Mouse (Mus musculus): ENCODE data around the gene Sh3d21. TPM values are rescaled to one million over a fixed set of nuclear protein-coding genes. Genes with fewer than 3 reads are reported as not detected.

Sh3d21 gene
- total RNA-seq, 2 experiments from 2014 or later: 0.59 to 0.81 TPM

DNA sequence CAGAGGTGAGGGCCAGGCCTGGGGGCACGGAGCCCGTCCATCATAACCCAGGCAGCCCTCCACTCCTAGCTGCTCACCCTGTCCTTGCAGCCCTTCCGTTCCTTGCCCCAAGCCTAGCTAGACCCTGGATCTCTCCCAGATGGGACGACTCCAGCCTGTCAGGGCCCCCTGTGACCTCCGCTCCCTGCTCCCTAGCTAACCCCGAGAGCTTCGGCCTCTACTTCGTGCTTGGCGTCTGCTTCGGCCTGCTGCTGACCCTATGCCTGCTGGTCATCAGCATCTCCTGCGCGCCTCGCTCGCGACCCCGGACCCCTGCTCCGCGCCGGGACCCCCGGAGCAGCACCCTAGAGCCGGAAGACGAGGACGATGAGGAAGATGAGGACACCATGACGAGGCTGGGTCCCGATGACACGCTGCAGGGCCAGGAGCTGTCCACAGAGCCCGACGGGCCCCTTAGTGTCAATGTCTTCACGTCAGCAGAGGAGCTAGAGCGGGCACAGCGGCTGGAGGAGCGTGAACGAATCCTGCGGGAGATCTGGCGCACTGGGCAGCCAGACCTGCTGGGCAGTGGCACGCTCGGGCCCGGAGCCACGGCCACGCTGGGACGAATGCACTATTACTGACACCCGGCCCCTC, 14.1 kb downstream of the Sh3d21 start:
- TF ChIP-seq CTCF (conservative IDR thresholded peaks at IDR 0.05): no peak
- H3K4me3 ChIP-seq: peak overlapping the region; percentile 61
- H3K27ac ChIP-seq: peak overlapping the region; percentile 67; the same call in 1 of the 2 replicates

DNA sequence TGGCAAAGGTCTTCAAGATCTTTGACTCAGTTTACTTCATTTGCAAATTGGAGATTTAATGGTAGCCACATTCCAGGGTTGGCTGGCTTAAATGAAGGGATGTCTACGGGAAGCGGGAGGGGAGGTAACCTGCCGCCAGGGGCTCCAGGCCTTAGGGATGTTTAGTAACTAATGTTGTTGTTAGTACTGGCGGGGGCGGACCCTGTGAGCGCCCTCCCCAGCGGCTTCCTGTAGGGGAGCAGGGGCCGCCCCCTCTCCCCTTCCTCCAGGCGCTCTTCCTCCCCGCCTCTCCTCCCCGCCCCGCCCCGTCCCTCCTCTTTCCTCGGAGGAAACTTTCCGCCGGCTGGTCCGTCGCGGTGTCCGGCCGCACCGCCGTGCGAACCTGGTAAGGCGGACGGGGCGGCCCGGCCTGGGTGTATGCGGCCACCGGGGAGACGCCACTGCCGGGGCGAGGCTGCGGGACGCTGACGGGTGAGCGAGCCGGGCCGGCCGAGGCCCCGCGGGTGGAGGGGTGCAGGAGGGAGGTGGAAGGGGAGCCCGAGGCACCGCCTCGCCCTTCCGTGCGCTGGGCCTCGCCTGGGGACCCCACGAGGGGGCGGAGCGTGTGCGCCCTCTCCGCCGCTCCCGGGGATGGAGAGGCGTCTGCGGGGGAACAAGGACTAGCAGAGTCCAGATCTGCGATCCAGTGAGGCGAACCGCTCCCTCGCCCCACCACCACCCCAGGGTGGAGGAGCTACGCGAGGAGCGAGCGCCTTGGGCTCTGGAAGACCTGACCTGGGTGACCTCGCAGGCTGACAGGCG, 14.9 kb downstream of the Sh3d21 start:
- TF ChIP-seq CTCF (conservative IDR thresholded peaks at IDR 0.05): peak; percentile 49
- peak overlapping the region; percentile 67; the same call in 1 of the 2 replicates for H3K27ac ChIP-seq
- no peak for DNase-seq (ENCODE audit: low spot score in 2 of 2)
- H3K4me3 ChIP-seq: peak overlapping the region; percentile 61

More for the DNA sequence above, 14.1 kb downstream of the Sh3d21 start:
- no peak for DNase-seq (ENCODE audit: low spot score in 2 of 2)

DNA sequence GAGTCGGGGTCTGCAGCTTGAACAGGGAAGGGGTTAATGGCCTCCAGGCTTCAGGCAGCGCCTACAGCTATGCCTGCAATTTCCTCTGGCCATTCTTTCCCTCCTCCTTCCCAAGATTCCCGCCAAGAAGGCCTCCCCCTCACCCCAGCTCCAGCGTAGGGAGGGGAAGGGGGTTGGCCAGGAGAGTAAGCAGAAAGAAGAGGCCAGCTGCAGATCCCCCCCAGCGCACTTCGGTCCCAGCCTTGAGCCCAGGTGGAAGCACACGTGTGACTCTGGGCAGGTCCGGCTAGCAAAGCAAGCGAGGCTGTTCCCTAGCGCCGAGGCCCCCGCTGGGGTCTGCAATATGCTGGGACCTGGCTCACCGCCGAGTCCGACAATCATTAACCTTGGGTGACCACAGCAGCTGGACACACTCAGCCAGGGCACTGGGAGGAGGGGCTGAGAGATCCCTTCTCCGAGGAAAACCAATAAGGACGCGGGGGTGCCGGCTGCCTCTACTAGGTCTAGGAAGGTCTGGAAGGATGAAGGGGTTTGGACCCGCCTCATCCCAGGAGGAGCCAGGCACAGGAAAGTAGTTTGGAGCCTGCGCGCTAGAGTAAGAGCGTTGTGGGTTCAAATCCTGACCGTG, 15.6 kb downstream of the Sh3d21 start, which contains the start of gene Eva1b:
TSS of gene Eva1b (plus strand) at position 212 of the 628 bp plus-strand sequence.
- no peak for TF ChIP-seq CTCF (conservative IDR thresholded peaks at IDR 0.05)
- Histone ChIP-seq H3K27ac (peak within 1 kb of the TSS; percentile 67; the same call in 1 of the 2 replicates), H3K4me3 (peak within 1 kb of the TSS; percentile 61)
- no peak for DNase-seq (ENCODE audit: low spot score in 2 of 2)

GRCm38 (mm10) chr4:126146974-126147532, 16.2 kb downstream of the Sh3d21 start:
- DNase-seq (ENCODE audit: low spot score in 2 of 2): no peak
- no peak for TF ChIP-seq CTCF (conservative IDR thresholded peaks at IDR 0.05)
- Histone ChIP-seq H3K27ac (no peak overlapping the region), H3K4me3 (no peak overlapping the region)

GRCm38 (mm10) chr4:126145396-126145795, 17.9 kb downstream of the Sh3d21 start:
- no peak for DNase-seq (ENCODE audit: low spot score in 2 of 2)
- TF ChIP-seq CTCF (conservative IDR thresholded peaks at IDR 0.05): no peak; the same call in 1 of the 2 replicates
- H3K4me3 ChIP-seq: no peak overlapping the region
- H3K27ac ChIP-seq: no peak overlapping the region

DNA sequence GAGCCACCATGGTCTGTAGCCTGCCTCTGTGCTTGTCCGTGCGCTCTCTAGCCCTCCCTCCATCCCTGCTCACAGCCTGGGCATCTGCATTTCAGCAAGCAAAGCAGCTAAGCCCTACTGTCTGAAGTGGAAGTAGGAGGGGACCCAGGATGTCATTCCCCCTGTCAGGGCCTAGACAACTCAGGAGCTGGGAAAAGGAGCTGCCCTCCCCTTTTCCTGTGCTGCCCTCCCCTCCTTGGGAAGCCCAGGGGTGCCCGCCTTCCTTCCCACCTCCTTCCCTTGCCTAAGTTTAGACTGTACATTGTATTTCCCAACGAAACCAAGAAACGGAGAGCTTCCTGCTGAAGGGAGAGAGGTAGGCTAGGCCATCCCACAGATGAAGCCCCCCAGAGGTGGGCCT, 22.3 kb downstream of the Sh3d21 start:
- H3K4me3 ChIP-seq: no peak overlapping the region
- no peak overlapping the region for H3K27ac ChIP-seq
- DNase-seq (ENCODE audit: low spot score in 2 of 2): no peak
- TF ChIP-seq CTCF (conservative IDR thresholded peaks at IDR 0.05): no peak

- no peak overlapping the region for H3K27ac ChIP-seq
- H3K4me3 ChIP-seq: no peak overlapping the region
- TF ChIP-seq CTCF (conservative IDR thresholded peaks at IDR 0.05): no peak
- DNase-seq (ENCODE audit: low spot score in 2 of 2): no peak
Observed at GRCm38 (mm10) chr4:126137773-126138172, 25.5 kb downstream of the Sh3d21 start.

DNA sequence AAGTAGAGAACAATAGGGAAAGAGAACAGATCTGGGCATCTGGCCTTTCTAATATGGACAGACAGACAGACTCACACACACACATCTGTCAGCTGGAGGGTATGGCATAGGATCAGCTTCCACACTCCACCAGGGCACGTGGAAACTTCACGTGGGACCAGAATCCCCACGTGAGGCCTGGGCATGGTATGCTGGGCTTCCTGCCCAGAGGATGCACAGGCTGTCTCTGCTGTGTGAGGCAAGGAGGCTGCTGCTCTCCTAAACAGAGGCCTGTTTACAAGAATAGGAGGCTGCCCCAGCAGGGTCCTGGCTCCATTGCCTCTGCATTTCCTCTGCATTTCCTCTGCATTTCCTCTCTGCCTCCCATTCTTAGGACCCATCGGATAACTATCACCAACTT, 28.7 kb downstream of the Sh3d21 start:
- H3K4me3 ChIP-seq: no peak overlapping the region
- DNase-seq (ENCODE audit: low spot score in 2 of 2): no peak
- TF ChIP-seq CTCF (conservative IDR thresholded peaks at IDR 0.05): no peak
- peak overlapping the region; percentile 28 for H3K27ac ChIP-seq

DNA sequence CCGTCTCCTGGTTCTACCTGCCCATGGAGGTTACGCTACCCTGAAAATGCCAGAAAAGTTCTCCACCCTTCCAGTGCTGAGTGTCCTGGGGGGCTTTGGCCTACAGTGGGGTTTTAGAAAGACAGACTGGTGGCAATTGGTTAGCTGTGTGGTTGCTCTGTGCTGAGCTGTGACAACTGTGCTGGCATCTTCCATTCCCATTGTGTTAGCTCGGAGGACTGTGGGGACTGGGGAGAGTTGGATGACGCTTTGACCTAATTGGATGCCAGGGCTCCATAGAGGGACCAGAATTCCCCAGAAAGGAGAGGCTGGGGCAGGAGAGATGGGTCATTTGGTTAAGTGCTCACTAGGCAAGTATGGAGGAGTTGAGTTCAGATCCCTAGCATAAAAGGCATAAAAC, 29.1 kb downstream of the Sh3d21 start:
- Histone ChIP-seq H3K27ac (peak overlapping the region; percentile 28), H3K4me3 (no peak overlapping the region)
- TF ChIP-seq CTCF (conservative IDR thresholded peaks at IDR 0.05): no peak
- DNase-seq (ENCODE audit: low spot score in 2 of 2): no peak

DNA sequence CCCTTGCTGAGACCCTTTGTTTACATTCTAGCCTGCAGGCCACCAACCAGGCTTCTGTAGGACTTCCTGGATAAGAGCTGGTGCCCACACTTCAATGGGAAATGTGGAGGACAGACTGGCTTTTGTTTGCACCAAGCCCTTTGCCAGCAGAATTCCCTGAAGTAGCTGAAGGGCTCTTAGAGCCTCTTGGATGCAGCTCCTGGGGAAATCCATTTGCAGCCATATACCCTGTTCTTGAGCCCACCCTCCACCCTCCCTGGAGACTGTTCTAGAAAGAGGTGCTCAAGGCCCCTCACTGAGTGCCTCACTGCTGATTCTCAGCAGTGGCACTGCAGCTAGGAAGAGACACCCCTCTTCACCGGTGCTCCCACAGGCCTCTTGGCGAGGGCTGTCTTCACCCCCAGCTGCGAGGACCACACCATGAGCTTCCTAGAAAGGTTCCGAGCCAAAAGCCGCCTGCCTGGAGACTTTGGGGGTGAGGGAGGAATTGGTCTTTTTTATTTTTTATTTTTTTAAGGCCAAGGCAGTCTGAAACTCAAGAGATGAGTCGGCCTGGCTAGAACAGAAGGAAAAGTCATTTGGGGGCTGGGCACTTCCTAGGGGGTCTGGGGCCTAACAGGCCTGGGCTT, 30.5 kb downstream of the Sh3d21 start:
- Histone ChIP-seq H3K27ac (peak overlapping the region; percentile 86), H3K4me3 (no peak overlapping the region)
- no peak for DNase-seq (ENCODE audit: low spot score in 2 of 2)
- TF ChIP-seq CTCF (conservative IDR thresholded peaks at IDR 0.05): no peak

DNA sequence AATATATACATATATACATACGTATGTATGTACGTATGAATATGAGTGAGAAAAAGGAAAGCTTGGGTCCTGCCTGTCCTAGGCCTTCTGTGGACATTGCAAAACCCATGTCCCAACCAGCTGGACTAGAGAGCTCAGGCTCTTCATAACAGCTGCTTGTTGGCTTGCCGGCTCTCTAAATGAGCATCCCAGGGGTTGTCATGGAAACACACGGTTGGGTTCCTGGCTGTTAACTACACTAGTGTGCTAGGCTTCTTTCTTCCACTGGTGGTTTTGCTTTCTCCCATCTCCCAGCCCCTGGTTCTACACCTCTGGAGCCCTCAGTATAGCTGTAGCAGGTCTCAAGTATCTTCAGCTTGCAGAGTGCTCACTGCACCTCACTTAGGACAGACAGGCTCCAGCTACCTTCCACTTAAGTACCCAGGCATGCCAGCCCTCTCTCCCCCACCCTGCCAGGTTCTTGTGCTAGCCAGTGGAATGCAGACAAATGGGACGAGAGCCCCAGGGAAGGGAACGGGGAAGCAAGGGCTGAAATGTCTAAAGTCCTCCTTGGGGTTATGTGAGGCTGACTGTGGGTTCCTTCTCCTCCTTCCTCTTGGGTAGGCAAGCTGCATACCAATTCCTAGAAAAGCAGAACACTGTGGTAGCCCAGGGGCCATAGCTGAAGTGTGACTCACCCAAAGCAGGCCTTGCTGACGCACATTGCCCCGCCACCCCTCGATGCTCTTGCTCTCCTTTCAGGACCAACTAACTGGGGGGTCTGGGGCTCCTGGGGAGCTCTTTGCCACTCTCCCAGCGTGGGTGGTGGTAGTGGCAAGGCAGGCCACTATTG, 31.8 kb downstream of the Sh3d21 start:
- peak; percentile 28 for TF ChIP-seq CTCF (conservative IDR thresholded peaks at IDR 0.05)
- H3K27ac ChIP-seq: peak overlapping the region; percentile 86
- peak; percentile 64 to 82 for DNase-seq (ENCODE audit: low spot score in 2 of 2)
- H3K4me3 ChIP-seq: no peak overlapping the region

GRCm38 (mm10) chr4:126130502-126130901, 32.8 kb downstream of the Sh3d21 start:
- no peak for TF ChIP-seq CTCF (conservative IDR thresholded peaks at IDR 0.05)
- Histone ChIP-seq H3K4me3 (no peak overlapping the region), H3K27ac (peak overlapping the region; percentile 86)
- DNase-seq (ENCODE audit: low spot score in 2 of 2): no peak

Measured in layer of hippocampus, adult 2 months (tissue).